Mouse (Mus musculus) liver, adult 2 months (tissue): ENCODE measurements around the gene Sorbs2.

Experiments used
- CTCF ChIP-seq: fragments of 200-500 bp; IDR thresholded peaks from 2 replicates; pipeline ENCODE4 v1.5.1; 2011; ENCODE audit warnings: low read depth, low read length, control low read depth
- POLR2A ChIP-seq: fragments of 200-500 bp; IDR thresholded peaks from 2 replicates; pipeline ENCODE4 v1.6.1; 2011; ENCODE audit warnings: low read length, control low read depth; ENCODE audit not compliant: insufficient read depth; ENCODE audit errors: extremely low read depth

DNA sequence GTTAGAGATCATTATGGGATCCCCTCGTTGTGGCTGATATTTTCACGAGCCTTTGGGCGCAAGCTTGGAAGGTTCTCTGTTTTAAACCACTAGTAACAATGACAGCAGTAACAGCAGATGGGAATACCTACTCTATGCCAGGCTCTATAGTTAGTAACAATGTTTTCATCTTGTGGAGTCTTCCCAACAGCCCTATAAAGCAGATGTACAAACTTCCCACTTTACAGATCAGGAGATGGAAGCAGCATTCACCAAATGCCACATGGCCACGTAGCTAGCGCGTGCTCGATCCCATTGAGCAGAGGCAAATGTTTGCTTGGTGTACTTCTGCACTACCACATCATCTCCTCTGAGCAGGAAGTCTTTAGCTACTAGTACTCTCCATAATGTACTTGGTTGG is 269.4 kb downstream of the Sorbs2 start:
- TF ChIP-seq CTCF (no peak), POLR2A (no peak)
